Mouse (Mus musculus) intestine, postnatal 0 days (tissue): ENCODE results near the gene Kctd11. TPM values are rescaled to one million over a fixed set of nuclear protein-coding genes. Genes with fewer than 3 reads are reported as not detected.

Source experiments
- ATAC-seq: fragments of 200-750 bp; cut with Nextera tagmentation; 2 replicates; pipeline ENCODE4 v1.8.0; 2017; ENCODE audit warnings: mild to moderate bottlenecking, moderate TSS enrichment, moderate library complexity
- H3K27ac ChIP-seq: fragments of 300-500 bp; sonication (generic); 2 replicates; pipeline ENCODE4 v1.5.1; 2014; ENCODE audit warnings: mild to moderate bottlenecking, low read depth, low read length, moderate library complexity
- H3K27me3 ChIP-seq: fragments of 300-500 bp; sonication (generic); replicated peaks from 2 replicates; pipeline ENCODE4 v1.6.1; 2014; ENCODE audit warnings: low read length, mixed read lengths; ENCODE audit not compliant: control insufficient read depth, insufficient read depth
- H3K36me3 ChIP-seq: fragments of 300-500 bp; sonication (generic); 2 replicates; pipeline ENCODE4 v1.6.1; 2014; ENCODE audit warnings: mild to moderate bottlenecking, moderate library complexity; ENCODE audit not compliant: control insufficient read depth, insufficient read depth
- H3K4me1 ChIP-seq: fragments of 300-500 bp; sonication (generic); replicated peaks from 2 replicates; pipeline ENCODE4 v1.6.1; 2014; ENCODE audit warnings: antibody characterized with exemption, low read length, mixed read lengths; ENCODE audit not compliant: control insufficient read depth, insufficient read depth
- H3K4me2 ChIP-seq: fragments of 300-500 bp; sonication (generic); replicated peaks from 2 replicates; pipeline ENCODE4 v1.6.1; 2014; ENCODE audit warnings: low read depth, mild to moderate bottlenecking, moderate library complexity
- H3K4me3 ChIP-seq: fragments of 300-500 bp; sonication (generic); 2 replicates; pipeline ENCODE4 v1.5.1; 2014; ENCODE audit warnings: low read depth, low read length
- H3K9ac ChIP-seq: fragments of 300-500 bp; sonication (generic); 2 replicates; pipeline ENCODE4 v1.6.1; 2014; ENCODE audit warnings: mild to moderate bottlenecking, low read depth, low read length
- H3K9me3 ChIP-seq: fragments of 300-500 bp; sonication (generic); 2 replicates; pipeline ENCODE4 v1.6.1; 2016; ENCODE audit warnings: mixed run types; ENCODE audit not compliant: control insufficient read depth
- CTCF ChIP-seq: sonication (generic); IDR thresholded peaks from 2 replicates; pipeline ENCODE4 v1.5.1; 2016; ENCODE audit warnings: low read depth, mild to moderate bottlenecking, control low read depth, antibody characterized with exemption, moderate library complexity
- WGBS: fragments of 180-500 bp; shearing (Covaris S2); extraction: QIAGEN DNeasy Blood & Tissue Kit; methylation state at CpG from one replicate; pipeline ENCODE4 v1.1.7; 2014; 5-methylcytosine and 5-hydroxymethylcytosine counted together
- polyA plus RNA-seq: library from polyadenylated mRNA; unstranded; fragments of >200 nt; fragmentation: Nextera tagmentation; extraction: Ambion mirVana; gene quantifications from 2 replicates; pipeline ENCODE4 v1.2.1, GENCODE M21; 2015

The Kctd11 gene
- polyA plus RNA-seq, 1 experiment from 2014 or later = 4.0 TPM

DNA sequence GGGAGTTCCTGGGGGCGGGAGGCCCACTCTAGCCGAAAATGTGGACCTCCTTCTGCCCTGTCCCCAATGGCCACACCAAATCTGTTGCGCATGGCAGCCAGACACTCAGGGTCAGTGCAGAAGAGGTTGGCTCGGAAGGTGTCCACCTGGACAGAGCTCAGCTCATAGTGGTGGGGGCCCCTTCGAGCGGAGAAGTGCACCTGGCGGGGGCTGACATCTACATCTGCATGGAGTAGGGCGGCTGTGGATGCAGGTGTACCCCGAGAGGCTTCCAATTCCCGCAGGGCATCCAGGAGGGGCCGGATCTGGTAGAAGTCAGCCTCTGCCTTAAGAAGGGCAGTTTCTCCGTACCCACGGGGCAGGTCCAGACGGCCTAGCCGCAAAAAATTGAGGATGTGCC lies 1.5 kb downstream of the Kctd11 start:
- no peaks in the 10 kb centered on the region for H3K27me3 ChIP-seq
- 46% methylated on average over 15 of the region's 15 CpGs for WGBS
- no peaks in the 10 kb centered on the region for H3K9me3 ChIP-seq
- H3K4me1 ChIP-seq = peaks cover 5% of the 10 kb centered on the region; the same call in 1 of the 2 replicates
- no peak for ATAC-seq
- peak overlapping the region; percentile 62 for H3K4me3 ChIP-seq
- TF ChIP-seq CTCF = no peak
- H3K4me2 ChIP-seq = peak overlapping the region; percentile 87
- H3K9ac ChIP-seq = peak overlapping the region; percentile 51
- H3K36me3 ChIP-seq = no peaks in the 10 kb centered on the region
- no peak overlapping the region for H3K27ac ChIP-seq

DNA sequence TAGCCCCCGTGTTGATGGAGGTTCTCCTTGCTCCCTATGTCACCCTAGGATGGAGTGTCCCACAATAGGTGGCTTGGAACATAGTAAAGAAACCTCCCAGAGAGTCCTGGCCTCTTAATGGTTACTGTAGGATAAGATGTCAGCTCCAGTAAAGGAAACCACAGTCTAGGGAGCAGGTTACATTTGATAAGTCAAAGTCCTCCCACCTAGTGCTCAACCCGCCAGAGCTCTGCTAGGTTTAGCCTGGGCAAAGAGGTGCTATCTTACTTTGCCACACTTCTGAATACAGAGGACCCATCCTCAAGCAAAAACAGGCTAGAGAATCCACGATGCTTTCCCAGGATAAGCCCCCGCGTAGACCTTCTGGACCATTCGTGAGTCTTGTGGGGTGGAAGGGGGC lies 2.3 kb downstream of the Kctd11 start:
- no peak overlapping the region for H3K4me3 ChIP-seq
- no peak for ATAC-seq
- peak overlapping the region; percentile 87 for H3K4me2 ChIP-seq
- TF ChIP-seq CTCF = no peak
- 80% methylated on average over 6 of the region's 6 CpGs for WGBS
- H3K36me3 ChIP-seq = no peaks in the 10 kb centered on the region
- H3K4me1 ChIP-seq = peaks cover 5% of the 10 kb centered on the region; the same call in 1 of the 2 replicates
- H3K27me3 ChIP-seq = no peaks in the 10 kb centered on the region
- no peak overlapping the region for H3K27ac ChIP-seq
- H3K9me3 ChIP-seq = no peaks in the 10 kb centered on the region
- no peak overlapping the region for H3K9ac ChIP-seq

DNA sequence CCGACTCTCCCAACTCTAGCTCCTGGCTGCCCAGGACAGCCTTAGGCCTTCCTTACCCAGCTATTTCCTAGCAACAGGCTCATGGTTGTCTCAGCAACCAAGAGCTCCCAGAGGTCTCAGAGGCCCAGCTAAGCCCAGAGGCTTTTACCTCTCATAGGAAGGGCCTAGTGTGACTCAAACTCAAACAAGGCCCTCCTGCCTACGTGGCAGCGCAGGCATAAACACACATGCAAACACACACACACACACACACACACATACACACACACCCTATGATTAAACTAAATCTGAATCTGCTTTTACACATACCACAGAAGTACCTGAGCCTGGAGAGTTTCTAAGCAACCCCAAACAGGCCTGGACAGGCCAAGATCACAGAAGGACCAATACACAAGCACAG lies 2.8 kb downstream of the Kctd11 start:
- H3K27me3 ChIP-seq = no peaks in the 10 kb centered on the region
- WGBS = 81% methylated on average over 3 of the region's 3 CpGs
- no peak for ATAC-seq
- H3K4me2 ChIP-seq = no peak overlapping the region
- no peaks in the 10 kb centered on the region for H3K9me3 ChIP-seq
- H3K27ac ChIP-seq = no peak overlapping the region
- H3K36me3 ChIP-seq = no peaks in the 10 kb centered on the region
- no peak overlapping the region for H3K4me3 ChIP-seq
- no peak overlapping the region for H3K9ac ChIP-seq
- peaks cover 5% of the 10 kb centered on the region; the same call in 1 of the 2 replicates for H3K4me1 ChIP-seq
- TF ChIP-seq CTCF = no peak

DNA sequence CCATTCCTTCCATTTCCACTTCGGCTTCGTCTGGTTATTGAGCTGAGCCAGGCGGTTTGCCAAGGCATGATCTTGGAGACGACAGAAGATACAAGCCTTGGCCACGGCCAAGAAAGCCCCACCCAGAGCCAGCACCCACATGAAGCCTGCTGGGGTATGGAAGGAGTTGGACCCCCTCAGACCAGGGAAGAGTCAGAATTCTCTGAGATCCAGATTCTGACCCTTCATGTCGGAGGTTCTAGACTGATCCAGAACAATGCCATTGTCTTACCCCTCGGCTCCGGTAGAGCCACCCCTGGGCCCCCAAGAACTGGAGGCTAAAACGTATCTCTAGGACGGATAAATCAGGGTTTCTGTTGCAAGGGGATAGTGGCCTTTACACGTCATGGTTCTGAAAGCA lies 3.3 kb downstream of the Kctd11 start, which contains the start of gene Tmem95:
TSS of gene Tmem95 (minus strand) at position 141 of the 400 bp plus-strand sequence.
- no peak for ATAC-seq
- Histone ChIP-seq H3K4me1 (peaks cover 5% of the 10 kb centered on the region; the same call in 1 of the 2 replicates), H3K9ac (no peak within 1 kb of the TSS; the same call in 1 of the 2 replicates), H3K4me3 (no peak within 1 kb of the TSS), H3K9me3 (no peaks in the 10 kb centered on the region), H3K27ac (no peak within 1 kb of the TSS; the same call in 1 of the 2 replicates), H3K4me2 (peak within 1 kb of the TSS; percentile 87), H3K36me3 (no peaks in the 10 kb centered on the region), H3K27me3 (no peaks in the 10 kb centered on the region)
- 91% methylated on average over 11 of the region's 11 CpGs for WGBS
- no peak for TF ChIP-seq CTCF

DNA sequence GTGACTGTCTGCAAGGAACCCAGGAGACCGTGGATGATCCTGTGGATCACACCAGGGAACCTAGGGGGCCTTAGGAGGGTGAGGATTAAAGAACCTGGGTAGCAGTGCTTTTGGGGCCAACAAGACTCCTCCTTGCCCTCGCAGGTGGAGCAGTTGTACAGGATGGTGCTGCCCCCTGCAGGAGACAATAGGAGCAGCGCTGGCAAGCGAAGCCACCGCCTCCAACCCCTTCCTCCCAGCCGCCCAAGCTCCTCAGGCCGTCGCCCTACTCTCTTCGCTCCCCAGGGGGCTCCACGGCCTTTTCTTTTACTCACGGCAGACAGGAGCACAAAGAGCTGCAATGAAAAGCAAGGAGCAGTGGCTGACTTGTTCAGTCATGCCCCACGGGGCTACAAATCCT lies 4.3 kb downstream of the Kctd11 start:
- Histone ChIP-seq H3K27ac (no peak overlapping the region; the same call in 1 of the 2 replicates), H3K9me3 (no peaks in the 10 kb centered on the region), H3K9ac (no peak overlapping the region; the same call in 1 of the 2 replicates), H3K27me3 (no peaks in the 10 kb centered on the region), H3K4me1 (peaks cover 5% of the 10 kb centered on the region; the same call in 1 of the 2 replicates), H3K4me2 (peak overlapping the region; percentile 35), H3K4me3 (no peak overlapping the region), H3K36me3 (no peaks in the 10 kb centered on the region)
- 3% methylated on average over 12 of the region's 12 CpGs for WGBS
- ATAC-seq = peak; percentile 39
- peak; percentile 95 for TF ChIP-seq CTCF

DNA sequence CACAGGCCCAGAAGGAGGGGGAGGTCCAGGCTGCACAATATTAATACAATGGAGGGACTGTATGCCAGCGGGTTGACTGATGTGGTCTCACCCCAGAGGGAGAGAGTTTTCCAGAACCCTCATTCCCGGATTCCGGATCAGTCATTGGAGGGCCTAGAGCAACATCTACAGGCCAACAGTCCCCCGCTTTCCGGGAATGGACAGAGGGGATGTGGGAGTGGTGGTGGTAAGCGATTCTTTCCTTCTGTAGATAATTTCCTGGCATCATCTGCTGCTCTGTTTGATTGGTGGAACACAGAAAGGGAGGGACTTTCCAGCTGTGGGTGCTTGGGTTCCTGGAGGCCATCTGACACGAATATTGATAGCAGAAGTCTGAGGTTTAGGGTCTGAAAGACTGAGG lies 5.0 kb downstream of the Kctd11 start:
- ATAC-seq = no peak
- H3K27ac ChIP-seq = peak overlapping the region; percentile 28; the same call in 1 of the 2 replicates
- H3K9me3 ChIP-seq = no peaks in the 10 kb centered on the region
- no peak overlapping the region for H3K9ac ChIP-seq
- no peaks in the 10 kb centered on the region for H3K36me3 ChIP-seq
- peaks cover 5% of the 10 kb centered on the region; the same call in 1 of the 2 replicates for H3K4me1 ChIP-seq
- peak overlapping the region; percentile 35; the same call in 1 of the 2 replicates for H3K4me2 ChIP-seq
- H3K27me3 ChIP-seq = no peaks in the 10 kb centered on the region
- 44% methylated on average over 7 of the region's 7 CpGs for WGBS
- no peak overlapping the region for H3K4me3 ChIP-seq
- TF ChIP-seq CTCF = no peak
